Comparison of ENCODE assay signal across 19 mouse cellular contexts in the genomic region with DNA sequence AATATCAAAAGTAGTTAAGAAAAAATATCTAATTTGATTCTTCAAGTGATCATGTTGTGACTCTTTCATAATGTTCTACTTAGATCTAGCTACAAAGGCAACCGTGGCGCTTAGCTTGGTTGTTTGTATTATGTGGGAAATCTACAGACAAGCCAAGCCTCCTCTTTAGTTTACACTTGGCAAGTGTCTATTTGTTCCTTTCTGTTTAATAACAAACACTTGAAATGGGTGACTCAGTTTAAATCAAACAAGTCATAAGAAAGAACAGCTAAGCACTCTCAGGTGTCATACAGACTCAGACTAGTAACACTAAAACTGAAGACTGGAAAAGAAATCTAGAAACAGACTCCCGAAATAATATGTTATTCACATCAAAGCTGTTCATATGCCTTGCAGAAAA. TPM values are rescaled to one million over a fixed set of nuclear protein-coding genes. Genes with fewer than 3 reads are reported as not detected.
"Had no signal": no experiment of that assay in that cellular context is flagged by ENCODE, and none has a peak within 500 bp of the region (broad histone marks: within the 10 kb centered on the region; RNA-seq: fewer than 3 reads in every experiment).

No protein-coding gene starts in this region.

- H3K9ac ChIP-seq: liver, embryonic 13.5 days; liver, embryonic 15.5 days; liver, postnatal 0 days; lung, embryonic 15.5 days; midbrain, embryonic 13.5 days; midbrain, embryonic 15.5 days; neural tube, embryonic 12.5 days; stomach, embryonic 15.5 days had no signal

- ATAC-seq: liver, postnatal 0 days; midbrain, embryonic 13.5 days; midbrain, embryonic 15.5 days had no signal

- H3K4me3 ChIP-seq: liver, embryonic 13.5 days; liver, embryonic 15.5 days; lung, embryonic 15.5 days; megakaryocyte, embryonic 14.5 days; midbrain, embryonic 13.5 days; midbrain, embryonic 15.5 days; neural tube, embryonic 12.5 days; stomach, embryonic 15.5 days had no signal

- H3K4me2 ChIP-seq: liver, embryonic 11.5 days; liver, embryonic 13.5 days; liver, embryonic 15.5 days; lung, embryonic 15.5 days; midbrain, embryonic 11.5 days; midbrain, embryonic 13.5 days; midbrain, embryonic 15.5 days; neural tube, embryonic 12.5 days; stomach, embryonic 15.5 days had no signal

- H3K4me1 ChIP-seq: liver, embryonic 13.5 days; liver, embryonic 15.5 days; lung, embryonic 15.5 days; megakaryocyte, embryonic 14.5 days; midbrain, embryonic 13.5 days; midbrain, embryonic 15.5 days; neural tube, embryonic 12.5 days; stomach, embryonic 15.5 days had no signal

- H3K27me3 ChIP-seq: liver, embryonic 13.5 days; liver, embryonic 15.5 days; lung, embryonic 15.5 days; megakaryocyte, embryonic 14.5 days; midbrain, embryonic 13.5 days; midbrain, embryonic 15.5 days; neural tube, embryonic 12.5 days; stomach, embryonic 15.5 days had no signal

- DNase-seq: liver; liver, embryonic 13.5 days; liver, postnatal 0 days; right cerebral cortex, postnatal 14 days; thymus, adult 18-20 months; thymus, postnatal 14 days; thymus, postnatal 36 days had no signal

- H3K27ac ChIP-seq: liver, embryonic 13.5 days; liver, embryonic 15.5 days; lung, embryonic 15.5 days; macrophage; midbrain, embryonic 13.5 days; midbrain, embryonic 15.5 days; neural tube, embryonic 12.5 days; stomach, embryonic 15.5 days had no signal

- H3K9me3 ChIP-seq: liver, embryonic 13.5 days; liver, embryonic 15.5 days; lung, embryonic 15.5 days; midbrain, embryonic 13.5 days; midbrain, embryonic 15.5 days; neural tube, embryonic 12.5 days; stomach, embryonic 15.5 days had no signal

- H3K36me3 ChIP-seq: liver, embryonic 13.5 days; liver, embryonic 15.5 days; lung, embryonic 15.5 days; midbrain, embryonic 13.5 days; midbrain, embryonic 15.5 days; neural tube, embryonic 12.5 days; stomach, embryonic 15.5 days had no signal

RNA-seq across cellular contexts. Expression of a gene that starts 47.2 kb away (rescaled TPM):
- polyA plus RNA-seq: liver, embryonic 11.5 days; liver, embryonic 13.5 days; liver, embryonic 15.5 days; macrophage; neural tube, embryonic 12.5 days; neural tube, embryonic 14.5 days; spleen, adult 2 months had no signal
